Mouse (Mus musculus): ENCODE results near the gene Tigd2.
A peak's percentile ranks its signal among the peaks of the same experiment; 100 is the strongest.
"Not testable (repeated sequence)": the region's sequence is repeated elsewhere in the genome, so short reads cannot be mapped to it uniquely, and the experiment has no call there.

The Tigd2 gene

GRCm38 (mm10) chr6:59208685-59209298 lies at the start of gene Tigd2:
Gene Tigd2 (plus strand): TSS chr6:59208870.
- peak; percentile 93 to 97 for DNase-seq (ENCODE audit: low spot score in 2 of 2)

- no peak for DNase-seq (ENCODE audit: low spot score in 2 of 2)
Observed at GRCm38 (mm10) chr6:59161801-59162478, 46.7 kb upstream of the Tigd2 start.

GRCm38 (mm10) chr6:59162887-59163286 lies 45.8 kb upstream of the Tigd2 start:
- no peak for DNase-seq (ENCODE audit: low spot score in 2 of 2)

- no peak for DNase-seq (ENCODE audit: low spot score in 2 of 2)
Observed at GRCm38 (mm10) chr6:59163407-59163806, 45.3 kb upstream of the Tigd2 start.

- DNase-seq (ENCODE audit: low spot score in 2 of 2): no peak
Observed at GRCm38 (mm10) chr6:59168939-59169338, 39.7 kb upstream of the Tigd2 start.

- no peak for DNase-seq (ENCODE audit: low spot score in 2 of 2)
Observed at GRCm38 (mm10) chr6:59171230-59171629, 37.4 kb upstream of the Tigd2 start.

- DNase-seq (ENCODE audit: low spot score in 2 of 2): no peak
Observed at GRCm38 (mm10) chr6:59173940-59174339, 34.7 kb upstream of the Tigd2 start.

GRCm38 (mm10) chr6:59178051-59178450 lies 30.6 kb upstream of the Tigd2 start:
- no peak for DNase-seq (ENCODE audit: low spot score in 2 of 2)

GRCm38 (mm10) chr6:59180376-59180996 lies 28.2 kb upstream of the Tigd2 start:
- peak in 1 of 2 experiments; percentile 54 for DNase-seq (ENCODE audit: low spot score in 2 of 2)

- DNase-seq (ENCODE audit: low spot score in 2 of 2): no peak
Observed at GRCm38 (mm10) chr6:59185010-59185699, 23.5 kb upstream of the Tigd2 start.

- no peak for DNase-seq (ENCODE audit: low spot score in 2 of 2)
Observed at GRCm38 (mm10) chr6:59190006-59190405, 18.7 kb upstream of the Tigd2 start.

- not testable (repeated sequence) for DNase-seq (ENCODE audit: low spot score in 2 of 2)
Observed at GRCm38 (mm10) chr6:59194518-59194917, 14.2 kb upstream of the Tigd2 start.

GRCm38 (mm10) chr6:59195849-59196635 lies 12.6 kb upstream of the Tigd2 start:
- no peak for DNase-seq (ENCODE audit: low spot score in 2 of 2)

GRCm38 (mm10) chr6:59196746-59197145 lies 11.9 kb upstream of the Tigd2 start:
- DNase-seq (ENCODE audit: low spot score in 2 of 2): no peak

- DNase-seq (ENCODE audit: low spot score in 2 of 2): no peak
Observed at GRCm38 (mm10) chr6:59198356-59198755, 10.3 kb upstream of the Tigd2 start.

- no peak for DNase-seq (ENCODE audit: low spot score in 2 of 2)
Observed at GRCm38 (mm10) chr6:59199021-59199420, 9.6 kb upstream of the Tigd2 start.

- no peak for DNase-seq (ENCODE audit: low spot score in 2 of 2)
Observed at GRCm38 (mm10) chr6:59207561-59207960, 1.1 kb upstream of the Tigd2 start.

GRCm38 (mm10) chr6:59209299-59209707 lies 633 bp downstream of the Tigd2 start:
- DNase-seq (ENCODE audit: low spot score in 2 of 2): peak in 1 of 2 experiments; percentile 8

GRCm38 (mm10) chr6:59233191-59233590 lies 24.5 kb downstream of the Tigd2 start:
- no peak for DNase-seq (ENCODE audit: low spot score in 2 of 2)

GRCm38 (mm10) chr6:59233651-59234050 lies 25.0 kb downstream of the Tigd2 start:
- no peak for DNase-seq (ENCODE audit: low spot score in 2 of 2)

GRCm38 (mm10) chr6:59249675-59250074 lies 41.0 kb downstream of the Tigd2 start:
- peak in 1 of 2 experiments; percentile 50 for DNase-seq (ENCODE audit: low spot score in 2 of 2)

GRCm38 (mm10) chr6:59250536-59250935 lies 41.9 kb downstream of the Tigd2 start:
- DNase-seq (ENCODE audit: low spot score in 2 of 2): no peak
